Mouse (Mus musculus): ENCODE data around the gene Lman2.

- no peak for TF ChIP-seq POLR2A (IDR thresholded peaks at IDR 0.05; ENCODE audit: insufficient read depth, low read depth, low read length)
- TF ChIP-seq CTCF (IDR thresholded peaks at IDR 0.05; ENCODE audit: insufficient read depth, low read depth, low read length), result no peak
These were observed 24.2 kb downstream of the Lman2 start for GRCm38 (mm10) chr13:55338131-55339054.
